Mouse (Mus musculus): ENCODE data around the gene 1520401A03Rik.

1520401A03Rik gene

GRCm38 (mm10) chr17:23742941-23743340 is 20.4 kb upstream of the 1520401A03Rik start:
- DNase-seq (ENCODE audit: low spot score in 2 of 2): no peak

DNA sequence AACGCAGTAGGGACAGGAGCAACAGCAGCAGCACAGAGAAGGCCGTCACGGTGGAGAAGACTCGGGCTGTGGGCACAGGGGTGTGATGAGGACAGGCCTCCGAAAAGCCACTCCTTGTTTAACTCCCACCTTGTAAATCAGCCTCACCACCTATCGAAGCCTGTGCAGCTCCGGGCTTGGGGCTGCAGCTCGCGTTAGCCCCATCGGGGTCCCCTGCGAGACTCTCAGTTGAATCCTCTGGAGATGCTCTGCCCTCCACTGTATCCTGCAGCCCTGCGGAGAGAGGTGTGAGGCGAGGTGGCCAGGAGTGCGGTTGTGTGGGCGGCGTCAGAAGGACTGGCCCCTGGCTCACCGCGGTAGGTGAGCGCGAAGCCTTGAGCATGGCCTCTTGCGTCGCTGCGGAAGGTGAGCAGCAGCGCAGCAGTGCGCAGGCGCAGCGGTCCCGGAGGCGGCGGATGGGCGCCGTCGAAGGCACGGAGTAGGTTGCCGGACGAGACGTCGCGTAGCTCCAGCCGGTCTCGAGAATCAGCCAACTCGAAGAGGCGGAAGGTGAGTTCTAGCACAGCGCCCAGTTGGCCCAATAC is 19.7 kb upstream of the 1520401A03Rik start:
- peak in 1 of 2 experiments; percentile 78 for DNase-seq (ENCODE audit: low spot score in 2 of 2)

DNA sequence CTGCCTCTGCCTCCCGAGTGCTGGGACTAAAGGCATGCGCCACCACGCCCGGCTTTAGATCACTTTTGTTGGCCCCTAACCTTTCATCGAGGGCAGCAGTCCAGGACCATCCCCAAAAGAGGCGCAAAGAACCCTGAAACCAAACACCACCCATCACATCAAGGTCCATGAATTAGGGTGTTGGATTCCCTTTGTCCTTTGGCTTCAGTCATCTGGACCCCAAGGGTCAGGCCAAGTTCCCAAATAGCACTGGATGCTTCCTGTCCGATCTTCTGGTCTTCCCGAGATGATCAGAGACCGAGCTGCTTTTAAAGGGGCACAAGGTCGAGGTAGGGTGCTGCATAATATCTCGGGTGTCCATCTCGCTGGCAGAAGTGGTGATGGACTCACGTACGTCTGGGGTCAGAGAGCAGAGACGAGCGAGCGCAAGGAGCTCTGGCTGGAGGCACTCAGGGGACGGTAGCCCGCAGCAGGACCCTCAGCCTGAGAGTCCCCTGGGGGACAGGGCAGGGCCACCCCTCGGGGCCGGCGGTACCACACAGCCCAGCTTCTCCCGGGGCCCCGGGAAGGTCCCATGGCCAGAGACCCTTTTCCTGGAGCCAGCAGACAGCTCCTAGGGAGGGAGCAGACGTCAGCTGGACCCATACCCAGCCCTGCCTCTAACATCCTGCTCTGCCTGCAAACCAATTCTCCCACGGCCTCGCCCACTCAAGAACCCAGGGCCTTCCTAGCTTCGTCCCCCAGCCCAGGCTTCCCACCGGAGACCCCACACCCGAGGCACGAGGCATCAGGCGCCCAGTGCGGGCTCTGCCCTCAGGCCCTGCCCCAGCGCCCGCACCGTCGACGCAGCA is 19.0 kb upstream of the 1520401A03Rik start:
- peak in 1 of 2 experiments; percentile 66 for DNase-seq (ENCODE audit: low spot score in 2 of 2)

GRCm38 (mm10) chr17:23740598-23741021 is 18.0 kb upstream of the 1520401A03Rik start, which contains the start of gene Paqr4:
TSS of gene Paqr4 (minus strand) at chr17:23740867.
- DNase-seq (ENCODE audit: low spot score in 2 of 2): peak; percentile 66 to 78

DNA sequence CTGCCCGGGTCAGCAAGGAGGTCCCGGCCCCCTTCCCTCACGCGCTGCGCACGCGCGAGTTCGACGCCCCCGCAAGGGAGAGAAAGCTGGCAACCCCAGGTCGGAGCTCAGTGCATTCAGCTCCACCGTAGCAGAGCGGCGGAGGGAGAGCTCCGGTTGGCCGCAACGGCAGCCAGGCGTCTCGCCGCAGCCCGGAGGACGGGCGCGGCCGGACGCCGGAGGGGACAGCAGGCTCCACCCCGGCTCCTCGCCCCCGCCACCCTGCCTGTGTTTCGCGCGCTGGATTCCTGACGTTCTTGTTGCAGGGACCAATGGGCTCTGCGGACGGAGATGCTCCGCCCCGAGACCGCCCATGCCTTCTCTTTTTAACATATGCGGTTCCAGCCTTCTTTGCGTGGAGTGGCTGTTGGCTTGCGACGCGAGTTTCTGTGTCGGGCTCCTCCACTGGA is 17.6 kb upstream of the 1520401A03Rik start:
- peak; percentile 88 to 91 for DNase-seq (ENCODE audit: low spot score in 2 of 2)

DNA sequence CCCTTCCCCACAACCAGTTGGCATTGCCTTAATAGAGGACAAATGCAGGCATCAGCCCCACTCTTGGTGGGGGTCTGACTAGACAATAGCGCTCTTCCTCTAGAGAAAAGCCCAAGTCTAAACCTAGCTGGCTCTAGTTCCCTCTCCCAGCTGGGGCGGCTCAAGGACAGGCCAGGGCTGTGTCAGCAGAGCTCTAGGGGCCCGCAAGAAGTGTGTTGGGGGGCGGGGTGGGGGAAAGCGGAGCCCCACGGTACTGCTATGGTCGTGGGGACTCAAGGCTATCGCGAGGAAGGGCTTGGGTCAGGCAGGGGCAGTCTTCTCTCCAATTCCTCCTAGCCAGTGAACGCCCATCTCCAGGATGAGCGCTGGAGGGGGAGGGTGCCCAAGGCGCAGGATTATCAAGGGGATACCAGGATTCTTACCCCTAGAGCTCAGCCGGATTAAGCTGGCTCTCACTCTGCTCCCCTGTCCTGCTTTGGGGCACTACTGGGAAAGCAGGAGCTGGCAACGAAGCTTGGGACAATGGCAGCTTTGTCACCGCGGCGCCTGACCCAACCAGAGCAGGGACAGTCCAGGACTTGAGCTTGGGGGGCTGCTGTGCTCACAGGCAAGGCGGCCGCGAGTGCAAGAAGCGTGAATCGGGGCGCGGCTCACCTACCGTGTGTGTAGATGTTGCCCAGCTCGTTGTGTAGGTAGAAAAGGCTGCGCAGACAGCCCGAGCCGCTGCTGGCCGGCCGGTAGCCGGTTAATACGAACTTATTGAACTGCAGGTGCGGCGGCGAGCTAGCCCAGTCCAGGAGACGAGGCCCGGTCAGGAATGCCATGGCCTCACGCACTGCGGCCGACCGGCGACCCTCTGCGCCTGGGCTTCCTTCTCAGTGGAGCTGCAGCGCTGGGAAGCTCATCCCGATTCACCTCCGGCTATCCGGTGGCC is 16.9 kb upstream of the 1520401A03Rik start:
- DNase-seq (ENCODE audit: low spot score in 2 of 2): peak in 1 of 2 experiments; percentile 65

DNA sequence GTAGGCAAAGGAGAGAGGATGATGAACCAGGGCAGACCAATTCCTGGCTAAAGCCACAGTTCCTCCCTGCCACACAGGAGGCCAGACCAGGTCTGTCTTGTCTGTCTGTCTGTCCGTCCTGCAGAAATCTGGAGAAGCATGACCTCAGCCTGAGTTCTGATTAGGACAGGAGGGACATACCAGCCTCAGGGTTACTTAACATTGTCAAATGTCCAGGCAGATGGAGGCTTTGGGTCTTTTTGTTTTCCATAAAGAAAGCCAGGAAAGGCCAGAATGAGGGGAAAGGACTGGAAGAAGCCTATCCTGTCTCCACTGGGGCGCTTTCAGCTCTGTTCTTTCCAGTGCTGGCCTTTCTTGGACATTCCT is 16.2 kb upstream of the 1520401A03Rik start:
- peak in 1 of 2 experiments; percentile 59 for DNase-seq (ENCODE audit: low spot score in 2 of 2)

DNA sequence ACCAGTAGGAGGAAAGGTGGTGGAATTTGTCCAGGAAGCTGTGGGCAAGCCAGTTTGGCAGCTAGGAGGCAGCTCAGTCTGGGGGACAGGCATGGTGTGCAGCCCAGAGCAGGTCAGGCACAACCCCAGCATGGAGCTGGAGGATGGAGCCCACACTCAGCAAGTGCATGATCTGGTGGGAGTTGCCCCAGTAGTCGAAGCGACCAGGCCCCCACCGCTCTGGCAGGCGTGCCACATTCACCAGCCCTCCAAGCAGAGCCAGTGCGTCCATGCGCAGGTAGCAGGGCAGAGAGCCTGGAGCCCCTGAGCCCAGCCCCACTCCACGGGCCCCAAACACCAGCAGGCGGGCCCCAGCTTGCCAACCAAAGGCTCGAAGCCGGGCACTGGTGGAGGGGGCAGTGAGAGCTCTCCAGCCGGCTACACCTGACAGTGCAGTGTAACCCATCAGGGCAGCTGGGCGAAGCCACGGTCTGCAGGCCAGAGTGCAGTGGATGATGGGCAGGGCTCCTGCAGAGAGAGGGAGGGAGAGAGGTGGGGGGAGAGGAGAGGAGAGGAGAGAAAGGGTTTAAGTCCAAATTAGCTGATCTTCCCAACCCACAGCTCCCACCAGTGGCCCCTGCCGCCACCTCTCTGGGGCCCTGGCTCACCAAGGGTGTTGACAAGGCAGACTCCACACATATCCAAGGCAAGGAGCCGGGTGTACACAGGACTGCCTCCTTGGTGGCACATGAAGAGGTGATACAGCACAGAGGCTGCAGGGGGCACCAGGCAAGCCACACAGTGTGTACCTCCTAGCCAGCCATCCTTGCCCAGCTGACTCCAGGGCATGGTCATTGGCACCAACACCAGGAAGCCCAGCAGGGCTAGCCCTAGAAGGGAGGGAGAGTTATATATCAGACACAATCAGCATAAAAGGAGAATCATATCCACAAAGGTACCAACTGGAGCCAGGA is 15.2 kb upstream of the 1520401A03Rik start:
- DNase-seq (ENCODE audit: low spot score in 2 of 2): no peak

DNA sequence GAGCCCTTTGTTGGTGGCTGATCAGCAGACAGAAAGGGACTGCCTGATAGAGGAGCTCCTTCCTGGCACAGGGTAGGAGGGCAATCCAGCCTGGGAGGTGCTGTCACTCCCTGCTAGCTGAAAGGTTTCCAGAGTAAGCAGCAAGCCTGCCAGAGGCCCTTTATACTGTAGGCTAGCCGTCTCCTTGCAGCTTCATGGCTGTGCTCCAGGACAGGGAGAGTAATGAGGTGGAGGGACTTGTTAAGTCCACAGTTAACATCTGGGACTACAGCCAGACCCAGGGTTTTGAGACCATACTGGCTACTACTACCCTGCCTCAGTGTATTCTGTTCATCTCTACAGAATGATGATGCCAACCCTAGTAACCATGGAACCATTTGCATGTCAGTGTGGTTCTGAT is 11.8 kb upstream of the 1520401A03Rik start:
- DNase-seq (ENCODE audit: low spot score in 2 of 2): no peak

GRCm38 (mm10) chr17:23730441-23730840 is 7.9 kb upstream of the 1520401A03Rik start:
- no peak for DNase-seq (ENCODE audit: low spot score in 2 of 2)

DNA sequence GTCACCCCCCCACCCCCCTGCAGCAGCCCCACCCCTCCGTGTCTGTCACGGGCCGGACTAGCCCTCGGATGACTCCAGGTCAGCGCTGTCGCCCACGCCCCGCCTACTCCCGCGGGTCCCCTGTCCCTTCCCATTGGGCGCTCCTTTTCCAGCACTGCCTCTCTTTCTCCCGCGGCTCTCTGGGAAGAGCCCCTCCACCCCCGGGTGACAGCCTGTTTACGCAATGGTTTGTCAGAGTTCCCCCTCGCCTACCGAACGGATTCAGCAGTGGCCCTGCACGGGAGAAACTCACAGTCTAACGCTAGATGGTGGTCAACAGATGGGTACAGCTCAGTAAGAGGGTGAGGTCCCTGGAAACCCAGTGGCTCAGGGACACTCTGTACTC is 4.2 kb upstream of the 1520401A03Rik start:
- peak; percentile 76 to 84 for DNase-seq (ENCODE audit: low spot score in 2 of 2)

DNA sequence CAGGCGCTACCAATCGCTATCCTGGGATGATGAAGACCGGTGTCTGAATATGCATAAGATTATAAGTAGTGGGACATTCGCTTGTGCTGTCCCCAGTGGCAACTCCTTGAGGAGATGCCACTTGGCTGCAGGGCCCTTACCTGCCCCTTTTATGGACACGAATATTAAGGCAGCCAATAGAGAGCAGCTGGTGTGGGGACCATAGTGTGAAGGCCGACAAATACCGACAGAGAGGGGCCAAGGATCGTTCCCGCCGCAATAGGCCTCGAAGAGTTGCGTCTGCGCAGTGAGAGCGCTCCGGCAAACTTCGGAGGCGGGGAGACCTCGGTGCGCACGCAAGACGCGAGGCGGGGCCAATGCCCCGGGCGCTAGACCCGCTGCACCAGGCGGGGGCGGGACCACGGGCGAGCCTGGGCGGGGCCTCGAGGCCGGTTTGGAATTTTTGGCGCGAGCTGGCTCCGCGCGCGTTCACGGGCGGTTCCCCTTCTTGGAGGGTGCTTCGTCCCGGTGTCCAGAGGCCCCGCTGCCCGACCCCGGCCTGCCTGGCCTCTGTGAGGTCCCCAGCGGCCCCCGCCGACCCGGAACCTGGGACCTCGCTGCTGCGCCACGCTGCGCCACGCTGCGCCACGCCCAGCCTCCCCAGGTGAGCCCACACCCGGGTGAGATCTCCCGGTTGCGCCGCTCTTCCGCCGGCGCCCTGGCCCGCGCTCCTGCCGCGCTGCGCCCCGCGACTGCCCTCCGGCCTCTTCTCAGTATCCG is 3.6 kb upstream of the 1520401A03Rik start, which contains the start of gene Pkmyt1:
Gene Pkmyt1 (plus strand): TSS at position 338 of the 759 bp plus-strand sequence.
- DNase-seq (ENCODE audit: low spot score in 2 of 2): peak; percentile 97 to 98

GRCm38 (mm10) chr17:23725477-23725876 is 2.9 kb upstream of the 1520401A03Rik start:
- no peak for DNase-seq (ENCODE audit: low spot score in 2 of 2)

- no peak for DNase-seq (ENCODE audit: low spot score in 2 of 2)
Measured at GRCm38 (mm10) chr17:23721886-23722285, 697 bp downstream of the 1520401A03Rik start.

GRCm38 (mm10) chr17:23719455-23719854 is 3.1 kb downstream of the 1520401A03Rik start:
- DNase-seq (ENCODE audit: low spot score in 2 of 2): no peak

DNA sequence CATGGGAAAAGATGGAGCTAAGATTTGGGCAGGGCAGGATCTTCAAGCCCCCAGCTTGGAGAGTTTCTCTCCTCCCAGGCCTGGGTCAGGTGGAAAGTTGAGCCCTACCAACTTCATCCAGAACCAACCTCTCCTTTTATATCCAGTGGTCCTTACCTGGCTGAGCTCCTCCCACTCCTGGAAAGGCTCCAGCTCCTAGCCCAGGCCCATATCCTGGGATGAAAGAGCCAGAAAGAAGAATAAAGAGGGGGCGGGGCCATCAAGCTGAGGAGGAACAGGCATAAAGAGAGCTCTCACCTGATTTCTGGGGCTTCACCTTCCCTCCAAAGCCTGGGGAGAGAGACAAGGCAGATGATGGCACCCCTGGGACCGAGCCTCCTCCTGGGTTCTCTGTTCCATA is 5.6 kb downstream of the 1520401A03Rik start:
- DNase-seq (ENCODE audit: low spot score in 2 of 2): no peak

- DNase-seq (ENCODE audit: low spot score in 2 of 2): peak; percentile 70 to 91
Measured at GRCm38 (mm10) chr17:23706212-23706611, 16.4 kb downstream of the 1520401A03Rik start.

DNA sequence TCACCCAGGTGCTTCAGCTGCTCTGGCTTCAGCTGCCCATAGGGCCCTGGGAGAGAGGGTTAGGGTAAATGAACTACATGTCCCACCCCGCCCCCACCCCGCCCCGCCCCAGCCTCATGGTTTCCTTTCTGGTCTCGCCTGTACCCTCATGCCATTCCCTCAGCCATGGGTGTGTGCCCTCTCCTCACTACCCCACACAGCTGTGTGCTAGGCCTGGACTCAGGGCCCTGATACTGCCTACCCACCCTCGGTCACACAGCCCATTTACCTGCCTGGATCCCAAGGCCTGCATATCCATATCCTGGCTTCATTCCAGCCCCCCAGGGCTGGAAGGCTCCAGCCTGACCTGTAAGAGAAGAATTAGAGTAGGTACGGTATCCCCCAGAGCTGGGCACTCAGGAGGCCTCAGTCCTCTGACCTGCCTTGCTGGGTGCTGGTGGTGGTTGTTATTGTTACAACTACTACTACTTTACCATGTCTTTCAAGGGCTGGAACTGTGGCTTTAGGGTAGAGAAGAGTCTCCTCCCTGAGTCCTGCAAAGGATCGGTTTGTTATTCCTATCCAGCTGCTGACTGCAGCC is 17.0 kb downstream of the 1520401A03Rik start:
- no peak for DNase-seq (ENCODE audit: low spot score in 2 of 2)

GRCm38 (mm10) chr17:23704741-23705140 is 17.8 kb downstream of the 1520401A03Rik start:
- DNase-seq (ENCODE audit: low spot score in 2 of 2): no peak

All from spleen, postnatal 4 days (tissue).